Mouse (Mus musculus) CH12.LX (cell line): ENCODE results near the gene Pex14.

Experiments
- CHD1 ChIP-seq: IDR thresholded peaks from 2 replicates; pipeline ENCODE4 v1.6.1; 2012; ENCODE audit warnings: low read depth, low read length, improper control_type of control experiment, inconsistent platforms
- CTCF ChIP-seq, 2 experiments: IDR thresholded peaks in 1 of 2; conservative IDR thresholded peaks in 1 of 2; 2 replicates each; pipeline ENCODE4 v1.5.1; 2011 to 2012; ENCODE audit warnings: low read depth in 2 of 2, low read length in 2 of 2, improper control_type of control experiment in 1 of 2, inconsistent platforms in 1 of 2, mild to moderate bottlenecking in 1 of 2, moderate library complexity in 1 of 2
- E2F4 ChIP-seq: IDR thresholded peaks from 2 replicates; pipeline ENCODE4 v1.6.1; 2011; ENCODE audit warnings: low read depth, low read length, improper control_type of control experiment; ENCODE audit not compliant: insufficient replicate concordance
- HCFC1 ChIP-seq: IDR thresholded peaks from 2 replicates; pipeline ENCODE4 v1.6.1; 2012; ENCODE audit warnings: low read depth, mild to moderate bottlenecking, inconsistent platforms, low read length, improper control_type of control experiment
- MAFK ChIP-seq: IDR thresholded peaks from 2 replicates; pipeline ENCODE4 v1.6.1; 2011; ENCODE audit warnings: low read length, improper control_type of control experiment; ENCODE audit not compliant: insufficient replicate concordance
- MAX ChIP-seq: IDR thresholded peaks from 2 replicates; pipeline ENCODE4 v1.6.1; 2011; ENCODE audit warnings: low read length, improper control_type of control experiment
- POLR2A ChIP-seq: IDR thresholded peaks from 2 replicates; pipeline ENCODE4 v1.6.1; 2011; ENCODE audit warnings: low read depth, mild to moderate bottlenecking, improper control_type of control experiment, low read length
- POLR2AphosphoS2 ChIP-seq: IDR thresholded peaks from 2 replicates; pipeline ENCODE4 v1.6.1; 2011; ENCODE audit warnings: low read depth, low read length, improper control_type of control experiment
- RCOR1 ChIP-seq: conservative IDR thresholded peaks from 2 replicates; pipeline ENCODE4 v1.6.1; 2012; ENCODE audit warnings: low read depth, mild to moderate bottlenecking, inconsistent platforms, low read length, improper control_type of control experiment
- SMC3 ChIP-seq: IDR thresholded peaks from 2 replicates; pipeline ENCODE4 v1.6.1; 2011; ENCODE audit warnings: low read depth, low read length, improper control_type of control experiment
- TBP ChIP-seq: conservative IDR thresholded peaks from 2 replicates; pipeline ENCODE4 v1.6.1; 2011; ENCODE audit warnings: low read depth, low read length, improper control_type of control experiment
- TCF12 ChIP-seq: IDR thresholded peaks from 2 replicates; pipeline ENCODE4 v1.6.1; 2014; ENCODE audit warnings: low read depth, mild to moderate bottlenecking, inconsistent platforms, low read length, improper control_type of control experiment
- UBTF ChIP-seq: IDR thresholded peaks from 2 replicates; pipeline ENCODE4 v1.6.1; 2012; ENCODE audit warnings: low read depth, mild to moderate bottlenecking, inconsistent platforms, low read length, improper control_type of control experiment, moderate library complexity
- ZC3H11A ChIP-seq: IDR thresholded peaks from 2 replicates; pipeline ENCODE4 v1.6.1; 2012; ENCODE audit warnings: low read depth, mild to moderate bottlenecking, inconsistent platforms, low read length, improper control_type of control experiment

GRCm38 (mm10) chr4:148974833-148975232 lies 124.8 kb downstream of the Pex14 start:
- no peak for TF ChIP-seq SMC3
- no peak for TF ChIP-seq MAFK
- no peak for TF ChIP-seq RCOR1
- no peak for TF ChIP-seq UBTF
- TF ChIP-seq CTCF (conservative IDR thresholded peaks at IDR 0.05 in 1 of 2, IDR thresholded peaks at IDR 0.05 in 1 of 2; ENCODE audit: low read depth in 2 of 2, low read length in 2 of 2) = no peak
- TF ChIP-seq POLR2AphosphoS2 = no peak
- no peak for TF ChIP-seq TBP
- TF ChIP-seq POLR2A = no peak
- TF ChIP-seq HCFC1 = no peak
- no peak for TF ChIP-seq E2F4
- TF ChIP-seq CHD1 = no peak
- no peak for TF ChIP-seq ZC3H11A
- TF ChIP-seq MAX = no peak
- TF ChIP-seq TCF12 = no peak
